Comparison of ENCODE assay signal across 15 mouse cellular contexts in the genomic region with DNA sequence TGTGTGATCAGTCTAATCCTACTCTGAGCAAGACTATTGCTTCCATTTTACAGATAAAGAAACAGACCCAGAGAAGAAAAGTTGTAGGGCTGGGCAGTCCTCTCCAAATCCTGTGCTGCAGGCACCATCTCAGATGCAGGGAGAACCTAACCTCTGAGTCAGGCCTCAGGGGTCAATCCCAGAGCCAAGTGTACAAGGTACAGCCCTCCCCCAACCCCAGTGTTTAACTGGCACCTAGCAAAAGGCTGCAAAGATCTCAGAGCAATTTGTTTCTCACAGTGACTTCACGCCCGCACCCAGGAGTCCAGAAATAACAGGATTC.
DNase-seq lines count a peak whose midpoint lies in the region; ATAC-seq and TF ChIP-seq lines count a peak whose summit lies in the region.
"Had no signal": no experiment of that assay in that cellular context is flagged by ENCODE, and none has a peak within 500 bp of the region (broad histone marks: within the 10 kb centered on the region; RNA-seq: fewer than 3 reads in every experiment).

No protein-coding gene starts in this region.

- 73% methylated on average over 2 of the region's 2 CpGs for WGBS in hindbrain, embryonic 14.5 days
- 29% methylated on average over 2 of the region's 2 CpGs for WGBS in kidney, embryonic 15.5 days
- 55% methylated on average over 2 of the region's 2 CpGs for WGBS in midbrain, postnatal 0 days

- no peak overlapping the region for H3K9ac ChIP-seq in hindbrain, embryonic 14.5 days
- no peak overlapping the region for H3K9ac ChIP-seq in kidney, embryonic 15.5 days
- no peak overlapping the region for H3K9ac ChIP-seq in midbrain, postnatal 0 days (replicated peaks; ENCODE audit: low read length, poor library complexity, severe bottlenecking)
- H3K9ac ChIP-seq: heart, embryonic 12.5 days had no signal

- no peak for TF ChIP-seq CTCF in midbrain, postnatal 0 days (IDR thresholded peaks at IDR 0.05)

- H3K27ac ChIP-seq in hindbrain, embryonic 14.5 days = no peak overlapping the region
- H3K27ac ChIP-seq in kidney, embryonic 15.5 days = no peak overlapping the region
- no peak overlapping the region for H3K27ac ChIP-seq in midbrain, postnatal 0 days (ENCODE audit: low read depth, low read length)
- H3K27ac ChIP-seq: gastrocnemius, adult 2 months had no signal

- no peaks in the 10 kb centered on the region for H3K36me3 ChIP-seq in hindbrain, embryonic 14.5 days (replicated peaks; ENCODE audit: control insufficient read depth, insufficient read depth)
- H3K36me3 ChIP-seq in kidney, embryonic 15.5 days = no peaks in the 10 kb centered on the region
- no peaks in the 10 kb centered on the region for H3K36me3 ChIP-seq in midbrain, postnatal 0 days (ENCODE audit: insufficient read depth, low read length)
- H3K36me3 ChIP-seq: G1E; heart, embryonic 12.5 days had no signal

- no peaks in the 10 kb centered on the region for H3K9me3 ChIP-seq in hindbrain, embryonic 14.5 days (ENCODE audit: control insufficient read depth, low read length)
- H3K9me3 ChIP-seq in kidney, embryonic 15.5 days (replicated peaks) = no peaks in the 10 kb centered on the region
- H3K9me3 ChIP-seq in midbrain, postnatal 0 days (ENCODE audit: low read length) = no peaks in the 10 kb centered on the region

- peak; percentile 20 to 36 for DNase-seq in layer of hippocampus, postnatal 25 days (ENCODE audit: extremely low spot score in 1 of 2, low spot score in 1 of 2)
- DNase-seq in layer of hippocampus, postnatal 14 days (ENCODE audit: low spot score in 2 of 2) = no peak
- no peak for DNase-seq in hindbrain, embryonic 14.5 days (ENCODE audit: low spot score)
- no peak for DNase-seq in midbrain, postnatal 0 days (ENCODE audit: low spot score)
- no peak for DNase-seq in adrenal gland, postnatal 10 days
- DNase-seq in embryo, embryonic 10.5 days (ENCODE audit: low spot score) = no peak
- no peak for DNase-seq in testis, postnatal 14 days (ENCODE audit: low spot score)
- DNase-seq: B cell, adult 2 months; cerebellum, postnatal 36 days; gastrocnemius, adult 2 months; thymus, postnatal 36 days had no signal

- H3K27me3 ChIP-seq in hindbrain, embryonic 14.5 days (ENCODE audit: control insufficient read depth, insufficient read depth, low read length) = no peaks in the 10 kb centered on the region
- H3K27me3 ChIP-seq in kidney, embryonic 15.5 days = no peaks in the 10 kb centered on the region
- no peaks in the 10 kb centered on the region for H3K27me3 ChIP-seq in midbrain, postnatal 0 days (ENCODE audit: insufficient read depth, low read length)

- 0 out of 2 replicates have a peak overlapping the region, but pooled peaks have one; percentile 29 for H3K4me2 ChIP-seq in hindbrain, embryonic 14.5 days (replicated peaks)
- peak overlapping the region; percentile 42 for H3K4me2 ChIP-seq in kidney, embryonic 15.5 days
- peak overlapping the region; percentile 22; the same call in 1 of the 2 replicates for H3K4me2 ChIP-seq in midbrain, postnatal 0 days (ENCODE audit: low read depth, low read length, poor library complexity, severe bottlenecking)
- H3K4me2 ChIP-seq: heart, embryonic 12.5 days; liver, embryonic 11.5 days had no signal

- no peak overlapping the region for H3K4me3 ChIP-seq in hindbrain, embryonic 14.5 days (replicated peaks; ENCODE audit: low read length)
- H3K4me3 ChIP-seq in kidney, embryonic 15.5 days (replicated peaks) = no peak overlapping the region
- no peak overlapping the region for H3K4me3 ChIP-seq in midbrain, postnatal 0 days (ENCODE audit: low read depth, low read length)
- H3K4me3 ChIP-seq: gastrocnemius, adult 2 months; heart, embryonic 12.5 days had no signal

- 0 out of 2 replicates have a peak, but pooled peaks have one; percentile 14 for ATAC-seq in hindbrain, embryonic 14.5 days (ENCODE audit: low FRiP score)
- 0 out of 2 replicates have a peak, but pooled peaks have one; percentile 25 for ATAC-seq in kidney, embryonic 15.5 days (replicated peaks; ENCODE audit: low FRiP score)
- ATAC-seq in midbrain, postnatal 0 days (ENCODE audit: low FRiP score) = no peak

- H3K4me1 ChIP-seq in hindbrain, embryonic 14.5 days (replicated peaks; ENCODE audit: control insufficient read depth, insufficient read depth, low read length) = 0 out of 2 replicates have a peak, but pooled peaks cover 3% of the 10 kb centered on the region
- H3K4me1 ChIP-seq in kidney, embryonic 15.5 days = peaks cover 25% of the 10 kb centered on the region
- no peaks in the 10 kb centered on the region for H3K4me1 ChIP-seq in midbrain, postnatal 0 days (ENCODE audit: insufficient read depth, low read length)
- H3K4me1 ChIP-seq: heart, embryonic 12.5 days had no signal

Comparison
In these comparisons a context has a peak if more than half of its experiments do, and no peak if none do; other contexts are left out.
1. DNase-seq: peak in layer of hippocampus, postnatal 25 days (2 of 2); none in layer of hippocampus, postnatal 14 days (0 of 2), hindbrain, embryonic 14.5 days (single experiment), midbrain, postnatal 0 days (single experiment), adrenal gland, postnatal 10 days (single experiment), embryo, embryonic 10.5 days (single experiment) and testis, postnatal 14 days (single experiment).
2. Peak in every context shown above with its lines, with median percentiles within 50 percentile points of each other: H3K4me2 ChIP-seq.